Mouse (Mus musculus) stomach, postnatal 0 days (tissue): ENCODE results near the gene C8g. TPM values are rescaled to one million over a fixed set of nuclear protein-coding genes. Genes with fewer than 3 reads are reported as not detected.

Experiments used
- ATAC-seq: fragments of 200-750 bp; cut with Nextera tagmentation; 2 replicates; pipeline ENCODE4 v1.8.0; 2017; ENCODE audit not compliant: low FRiP score, low TSS enrichment
- DNase-seq: peaks from one replicate; pipeline ENCODE4 v3.0.0-alpha.2; 2016; ENCODE audit warnings: low spot score
- H3K27ac ChIP-seq: fragments of 300-500 bp; sonication (generic); replicated peaks from 2 replicates; pipeline ENCODE4 v1.5.1; 2014; ENCODE audit warnings: mild to moderate bottlenecking, control low read depth
- H3K27me3 ChIP-seq: fragments of 300-500 bp; sonication (generic); 2 replicates; pipeline ENCODE4 v1.6.1; 2014; ENCODE audit warnings: low read length; ENCODE audit not compliant: control insufficient read depth, insufficient read depth
- H3K36me3 ChIP-seq: fragments of 300-500 bp; sonication (generic); 2 replicates; pipeline ENCODE4 v1.6.1; 2014; ENCODE audit warnings: low read length, mixed read lengths; ENCODE audit not compliant: control insufficient read depth, insufficient read depth
- H3K4me1 ChIP-seq: fragments of 300-500 bp; sonication (generic); replicated peaks from 2 replicates; pipeline ENCODE4 v1.6.1; 2014; ENCODE audit warnings: antibody characterized with exemption; ENCODE audit not compliant: control insufficient read depth, insufficient read depth
- H3K4me2 ChIP-seq: fragments of 300-500 bp; sonication (generic); replicated peaks from 2 replicates; pipeline ENCODE4 v1.6.1; 2014; ENCODE audit warnings: low read depth, mild to moderate bottlenecking, control low read depth, moderate library complexity
- H3K4me3 ChIP-seq: fragments of 300-500 bp; sonication (generic); 2 replicates; pipeline ENCODE4 v1.5.1; 2014; ENCODE audit warnings: low read depth, low read length, control low read depth
- H3K9ac ChIP-seq: fragments of 300-500 bp; sonication (generic); 2 replicates; pipeline ENCODE4 v1.6.1; 2014; ENCODE audit warnings: mild to moderate bottlenecking, low read length, control low read depth, mixed read lengths
- H3K9me3 ChIP-seq: fragments of 300-500 bp; sonication (generic); 2 replicates; pipeline ENCODE4 v1.6.1; 2016; ENCODE audit warnings: low read length; ENCODE audit not compliant: control insufficient read depth
- CTCF ChIP-seq: IDR thresholded peaks from 2 replicates; pipeline ENCODE4 v1.5.1; 2016; ENCODE audit warnings: antibody characterized with exemption, low read depth, mild to moderate bottlenecking, moderate library complexity
- EP300 ChIP-seq: optimal IDR thresholded peaks from 2 replicates; pipeline ENCODE3; 2016; ENCODE audit warnings: antibody characterized with exemption
- WGBS: fragments of 180-500 bp; shearing (Covaris S2); extraction: QIAGEN DNeasy Blood & Tissue Kit; methylation state at CpG from one replicate; pipeline ENCODE4 v1.1.7; 2014; 5-methylcytosine and 5-hydroxymethylcytosine counted together
- polyA plus RNA-seq: library from polyadenylated mRNA; unstranded; fragments of >200 nt; fragmentation: Nextera tagmentation; extraction: Ambion mirVana; gene quantifications from 2 replicates; pipeline ENCODE4 v1.2.1, GENCODE M21; 2015

Gene C8g
- polyA plus RNA-seq, 1 experiment from 2014 or later, result 2.8 TPM

GRCm38 (mm10) chr2:25488671-25489068 is 12.8 kb downstream of the C8g start:
- Histone ChIP-seq H3K27ac (peak overlapping the region; percentile 65; the same call in 1 of the 2 replicates), H3K27me3 (no peaks in the 10 kb centered on the region), H3K36me3 (no peaks in the 10 kb centered on the region), H3K9ac (no peak overlapping the region), H3K9me3 (no peaks in the 10 kb centered on the region), H3K4me1 (no peaks in the 10 kb centered on the region), H3K4me3 (no peak overlapping the region), H3K4me2 (no peak overlapping the region)
- no peak for DNase-seq
- WGBS, result 62% methylated on average over 7 of the region's 7 CpGs
- ATAC-seq, result no peak
- TF ChIP-seq CTCF (no peak), EP300 (no peak)

GRCm38 (mm10) chr2:25487965-25488670 is 13.4 kb downstream of the C8g start:
- ATAC-seq (peak; percentile 22; the same call in 1 of the 2 replicates), DNase-seq (peak; percentile 44)
- peak overlapping the region; percentile 65 for H3K27ac ChIP-seq
- H3K4me2 ChIP-seq, result no peak overlapping the region
- H3K27me3 ChIP-seq, result no peaks in the 10 kb centered on the region
- no peaks in the 10 kb centered on the region for H3K9me3 ChIP-seq
- H3K36me3 ChIP-seq, result no peaks in the 10 kb centered on the region
- no peak overlapping the region for H3K4me3 ChIP-seq
- H3K4me1 ChIP-seq, result no peaks in the 10 kb centered on the region
- no peak overlapping the region for H3K9ac ChIP-seq
- 55% methylated on average over 6 of the region's 6 CpGs for WGBS
- TF ChIP-seq CTCF, result no peak
- TF ChIP-seq EP300, result no peak

- H3K4me3 ChIP-seq, result no peak overlapping the region
- TF ChIP-seq CTCF, result no peak
- no peak for TF ChIP-seq EP300
- H3K4me2 ChIP-seq, result no peak overlapping the region
- no peak overlapping the region for H3K9ac ChIP-seq
- no peaks in the 10 kb centered on the region for H3K36me3 ChIP-seq
- no peaks in the 10 kb centered on the region for H3K4me1 ChIP-seq
- H3K9me3 ChIP-seq, result no peaks in the 10 kb centered on the region
- no peaks in the 10 kb centered on the region for H3K27me3 ChIP-seq
- peak; percentile 58 for ATAC-seq
- H3K27ac ChIP-seq, result peak overlapping the region; percentile 53
- 52% methylated on average over 11 of the region's 11 CpGs for WGBS
- peak; percentile 76 for DNase-seq
These were observed 16.4 kb downstream of the C8g start for GRCm38 (mm10) chr2:25484901-25485647.

- ATAC-seq (no peak), DNase-seq (peak; percentile 79)
- no peaks in the 10 kb centered on the region for H3K9me3 ChIP-seq
- no peak overlapping the region for H3K4me2 ChIP-seq
- TF ChIP-seq EP300 (no peak), CTCF (peak; percentile 76)
- no peaks in the 10 kb centered on the region for H3K27me3 ChIP-seq
- no peak overlapping the region for H3K27ac ChIP-seq
- peaks cover 2% of the 10 kb centered on the region; the same call in 1 of the 2 replicates for H3K4me1 ChIP-seq
- H3K4me3 ChIP-seq, result no peak overlapping the region
- 18% methylated on average over 7 of the region's 7 CpGs for WGBS
- H3K36me3 ChIP-seq, result no peaks in the 10 kb centered on the region
- H3K9ac ChIP-seq, result no peak overlapping the region
These were observed 18.6 kb downstream of the C8g start for GRCm38 (mm10) chr2:25482969-25483368.

GRCm38 (mm10) chr2:25480541-25480940 is 21.0 kb downstream of the C8g start:
- H3K36me3 ChIP-seq, result no peaks in the 10 kb centered on the region
- H3K4me3 ChIP-seq, result no peak overlapping the region
- TF ChIP-seq CTCF (no peak), EP300 (no peak)
- H3K27me3 ChIP-seq, result no peaks in the 10 kb centered on the region
- H3K9me3 ChIP-seq, result no peaks in the 10 kb centered on the region
- no peak overlapping the region for H3K4me2 ChIP-seq
- peak overlapping the region; percentile 84 for H3K27ac ChIP-seq
- peaks cover 2% of the 10 kb centered on the region; the same call in 1 of the 2 replicates for H3K4me1 ChIP-seq
- ATAC-seq (no peak), DNase-seq (no peak)
- H3K9ac ChIP-seq, result no peak overlapping the region
- WGBS, result 83% methylated on average over 1 of the region's 1 CpGs
